Mouse (Mus musculus): ENCODE results near the gene Ncoa7. TPM values are rescaled to one million over a fixed set of nuclear protein-coding genes. Genes with fewer than 3 reads are reported as not detected.

Gene Ncoa7
- polyA plus RNA-seq, 1 experiment from 2014 or later = 24.3 TPM

GRCm38 (mm10) chr10:30627548-30627947 is 175.6 kb downstream of the Ncoa7 start:
- CTCF ChIA-PET = no interaction called here
- DNase-seq (ENCODE audit: low read depth, low spot score) (no peak), ATAC-seq (no peak)
- no peaks in the 10 kb centered on the region for H3K27me3 ChIP-seq
- TF ChIP-seq CTCF (IDR thresholded peaks at IDR 0.05) = no peak
- POLR2A ChIA-PET = interaction anchor here (0.6 kb wide), 1 partner anchor 14 kb away, joined by 5 read pairs; no protein-coding TSS in a partner anchor
- in situ Hi-C loops (cut with MboI; ENCODE audit: low pct_unique_long_range_greater_than_20kb) = no loop called here

GRCm38 (mm10) chr10:30624161-30625019 is 178.7 kb downstream of the Ncoa7 start:
- no peaks in the 10 kb centered on the region for H3K27me3 ChIP-seq
- CTCF ChIA-PET = interaction anchor here (0.7 to 1.6 kb wide), 3 partner anchors 13 to 186 kb away, joined by 3 read pairs; no protein-coding TSS in a partner anchor
- DNase-seq (ENCODE audit: low read depth, low spot score) (no peak), ATAC-seq (no peak)
- POLR2A ChIA-PET = no interaction called here
- TF ChIP-seq CTCF (IDR thresholded peaks at IDR 0.05) = no peak
- in situ Hi-C loops (cut with MboI; ENCODE audit: low pct_unique_long_range_greater_than_20kb) = loop anchor here (5.0 to 25.0 kb wide), 2 partner anchors 678 to 1262 kb away; partner anchors contain the start of gene Rnf146

GRCm38 (mm10) chr10:30622928-30623327 is 180.2 kb downstream of the Ncoa7 start:
- POLR2A ChIA-PET = no interaction called here
- peak; percentile 56 for TF ChIP-seq CTCF (IDR thresholded peaks at IDR 0.05)
- no peaks in the 10 kb centered on the region for H3K27me3 ChIP-seq
- in situ Hi-C loops (cut with MboI; ENCODE audit: low pct_unique_long_range_greater_than_20kb) = loop anchor here (5.0 to 25.0 kb wide), 2 partner anchors 679 to 1261 kb away; partner anchors contain the start of gene Rnf146
- ATAC-seq = no peak
- CTCF ChIA-PET = interaction anchor here (1.1 to 1.5 kb wide), 2 partner anchors 27 to 95 kb away, joined by 3 to 8 read pairs; no protein-coding TSS in a partner anchor
- no peak for DNase-seq (ENCODE audit: low read depth, low spot score)

- ATAC-seq (no peak), DNase-seq (ENCODE audit: low read depth, low spot score) (no peak)
- no peaks in the 10 kb centered on the region for H3K27me3 ChIP-seq
- ChIA-PET CTCF (no interaction called here), POLR2A (no interaction called here)
- in situ Hi-C loops (cut with MboI; ENCODE audit: low pct_unique_long_range_greater_than_20kb) = loop anchor here (5.0 to 25.0 kb wide), 3 partner anchors 98 to 1257 kb away; partner anchors contain the start of genes Ncoa7 and Rnf146
- TF ChIP-seq CTCF (IDR thresholded peaks at IDR 0.05) = no peak
Observed at GRCm38 (mm10) chr10:30618918-30619210, 184.3 kb downstream of the Ncoa7 start.

- ChIA-PET CTCF (interaction anchor here (1.7 kb wide), 1 partner anchor 23 kb away, joined by 3 read pairs; no protein-coding TSS in a partner anchor), POLR2A (no interaction called here)
- ATAC-seq = peak; percentile 99
Observed at GRCm38 (mm10) chr10:30618091-30618917, 184.8 kb downstream of the Ncoa7 start.

GRCm38 (mm10) chr10:30613039-30613438 is 190.1 kb downstream of the Ncoa7 start:
- DNase-seq (ENCODE audit: low read depth, low spot score) (no peak), ATAC-seq (no peak)
- ChIA-PET POLR2A (interaction anchor here (0.7 kb wide), 1 partner anchor 15 kb away, joined by 5 read pairs; no protein-coding TSS in a partner anchor), CTCF (no interaction called here)
- in situ Hi-C loops (cut with MboI; ENCODE audit: low pct_unique_long_range_greater_than_20kb) = loop anchor here (10.0 to 25.0 kb wide), 2 partner anchors 192 to 1251 kb away; partner anchors contain the start of genes Ncoa7 and Rnf146
- no peaks in the 10 kb centered on the region for H3K27me3 ChIP-seq
- TF ChIP-seq CTCF (IDR thresholded peaks at IDR 0.05) = no peak

More at GRCm38 (mm10) chr10:30618091-30618917, 184.8 kb downstream of the Ncoa7 start:
- peak; percentile 91 for DNase-seq (ENCODE audit: low read depth, low spot score)
- peak; percentile 34 for TF ChIP-seq CTCF (IDR thresholded peaks at IDR 0.05)
- in situ Hi-C loops (cut with MboI; ENCODE audit: low pct_unique_long_range_greater_than_20kb) = loop anchor here (5.0 to 25.0 kb wide), 3 partner anchors 99 to 1256 kb away; partner anchors contain the start of genes Ncoa7 and Rnf146
- H3K27me3 ChIP-seq = no peaks in the 10 kb centered on the region

- no peak for TF ChIP-seq CTCF (IDR thresholded peaks at IDR 0.05)
- H3K27me3 ChIP-seq = no peaks in the 10 kb centered on the region
- no peak for DNase-seq (ENCODE audit: low read depth, low spot score)
- CTCF ChIA-PET = no interaction called here
- no peak for ATAC-seq
- in situ Hi-C loops (cut with MboI; ENCODE audit: low pct_unique_long_range_greater_than_20kb) = loop anchor here (10.0 to 25.0 kb wide), 2 partner anchors 195 to 1247 kb away; partner anchors contain the start of genes Ncoa7 and Rnf146
- POLR2A ChIA-PET = no interaction called here
Observed at GRCm38 (mm10) chr10:30609614-30610013, 193.5 kb downstream of the Ncoa7 start.

GRCm38 (mm10) chr10:30608109-30608508 is 195.0 kb downstream of the Ncoa7 start:
- DNase-seq (ENCODE audit: low read depth, low spot score) = no peak
- ChIA-PET CTCF (no interaction called here), POLR2A (no interaction called here)
- H3K27me3 ChIP-seq = no peaks in the 10 kb centered on the region
- ATAC-seq = no peak
- TF ChIP-seq CTCF (IDR thresholded peaks at IDR 0.05) = no peak
- in situ Hi-C loops (cut with MboI; ENCODE audit: low pct_unique_long_range_greater_than_20kb) = loop anchor here (25.0 kb wide), 1 partner anchor 1246 kb away; the partner anchor contains the start of gene Rnf146

GRCm38 (mm10) chr10:30600542-30600966 is 202.6 kb downstream of the Ncoa7 start, which contains the start of gene Trmt11:
Gene Trmt11 (minus strand): TSS chr10:30600749.
- ChIA-PET POLR2A (interaction anchor here (0.7 kb wide), 1 partner anchor 14 kb away, joined by 3 read pairs; no protein-coding TSS in a partner anchor), CTCF (interaction anchor here (0.9 to 1.5 kb wide), 3 partner anchors 10 to 201 kb away, joined by 3 to 5 read pairs (median 4); no protein-coding TSS in a partner anchor)
- H3K27me3 ChIP-seq = no peaks in the 10 kb centered on the region
- ATAC-seq (peak; percentile 98), DNase-seq (ENCODE audit: low read depth, low spot score) (no peak)
- TF ChIP-seq CTCF (IDR thresholded peaks at IDR 0.05) = no peak
- in situ Hi-C loops (cut with MboI; ENCODE audit: low pct_unique_long_range_greater_than_20kb) = loop anchor here (25.0 kb wide), 1 partner anchor 1238 kb away; the partner anchor contains the start of gene Rnf146

- CTCF ChIA-PET = no interaction called here
- POLR2A ChIA-PET = no interaction called here
- no peaks in the 10 kb centered on the region for H3K27me3 ChIP-seq
- ATAC-seq (peak; percentile 87), DNase-seq (ENCODE audit: low read depth, low spot score) (no peak)
- no peak for TF ChIP-seq CTCF (IDR thresholded peaks at IDR 0.05)
- in situ Hi-C loops (cut with MboI; ENCODE audit: low pct_unique_long_range_greater_than_20kb) = loop anchor here (25.0 kb wide), 1 partner anchor 1238 kb away; the partner anchor contains the start of gene Rnf146
Observed at GRCm38 (mm10) chr10:30600094-30600534, 203.0 kb downstream of the Ncoa7 start.

Data from Patski (cell line).